Mouse (Mus musculus): ENCODE measurements around the gene Spryd7.

GRCm38 (mm10) chr14:61572131-61572530, 15.4 kb upstream of the Spryd7 start:
- no peak for TF ChIP-seq CTCF (IDR thresholded peaks at IDR 0.05; ENCODE audit: control insufficient read depth, insufficient read depth, insufficient replicate concordance, low read depth, low read length)
- no peak for TF ChIP-seq POLR2A (IDR thresholded peaks at IDR 0.05; ENCODE audit: control insufficient read depth, low read depth, low read length)

Measured in testis, adult 2 months (tissue).